Mouse (Mus musculus): ENCODE measurements at regions not wholly inside any gene's neighbourhood (a gene's known extent, or its start where the extent isn't known, plus 50 kb on each side); places are given as distances from the start of the nearest gene placed in this dataset.

GRCm38 (mm10) chr11:39733434-39734076, 961.4 kb downstream of the Mat2b start:
- Histone ChIP-seq H3K36me3 (ENCODE audit: control insufficient read depth, insufficient read depth, low read length) (no peaks in the 10 kb centered on the region), H3K9ac (ENCODE audit: low read depth, low read length) (no peak overlapping the region), H3K27me3 (ENCODE audit: control insufficient read depth, insufficient read depth, low read length) (no peaks in the 10 kb centered on the region), H3K9me3 (replicated peaks; ENCODE audit: control insufficient read depth, low read length) (no peaks in the 10 kb centered on the region), H3K4me1 (ENCODE audit: control insufficient read depth, insufficient read depth, low read length) (no peaks in the 10 kb centered on the region), H3K27ac (ENCODE audit: low read depth, low read length) (no peak overlapping the region), H3K4me2 (no peak overlapping the region), H3K4me3 (ENCODE audit: low read depth, low read length) (no peak overlapping the region)
- no peak for ATAC-seq (replicated peaks; ENCODE audit: insufficient number of reproducible peaks, low FRiP score, low TSS enrichment)
- WGBS (ENCODE audit: insufficient replicate concordance), result 83% methylated on average over 15 of the region's 15 CpGs

- H3K4me3 ChIP-seq (ENCODE audit: low read depth, low read length), result no peak overlapping the region
- no peak overlapping the region for H3K4me2 ChIP-seq
- no peaks in the 10 kb centered on the region for H3K27me3 ChIP-seq (ENCODE audit: control insufficient read depth, insufficient read depth, low read length)
- no peak overlapping the region for H3K27ac ChIP-seq (ENCODE audit: low read depth, low read length)
- H3K4me1 ChIP-seq (ENCODE audit: control insufficient read depth, insufficient read depth, low read length), result no peaks in the 10 kb centered on the region
- no peaks in the 10 kb centered on the region for H3K9me3 ChIP-seq (replicated peaks; ENCODE audit: control insufficient read depth, low read length)
- H3K9ac ChIP-seq (ENCODE audit: low read depth, low read length), result no peak overlapping the region
- ATAC-seq (replicated peaks; ENCODE audit: insufficient number of reproducible peaks, low FRiP score, low TSS enrichment), result no peak
- no peaks in the 10 kb centered on the region for H3K36me3 ChIP-seq (ENCODE audit: control insufficient read depth, insufficient read depth, low read length)
Measured at GRCm38 (mm10) chr11:39723621-39724020, 971.4 kb downstream of the Mat2b start.

- Histone ChIP-seq H3K4me3 (ENCODE audit: low read depth, low read length) (no peak overlapping the region), H3K4me1 (ENCODE audit: control insufficient read depth, insufficient read depth, low read length) (no peaks in the 10 kb centered on the region), H3K36me3 (ENCODE audit: control insufficient read depth, insufficient read depth, low read length) (no peaks in the 10 kb centered on the region), H3K9me3 (replicated peaks; ENCODE audit: control insufficient read depth, low read length) (no peaks in the 10 kb centered on the region), H3K9ac (ENCODE audit: low read depth, low read length) (no peak overlapping the region), H3K27ac (ENCODE audit: low read depth, low read length) (no peak overlapping the region), H3K4me2 (no peak overlapping the region), H3K27me3 (ENCODE audit: control insufficient read depth, insufficient read depth, low read length) (no peaks in the 10 kb centered on the region)
- ATAC-seq (replicated peaks; ENCODE audit: insufficient number of reproducible peaks, low FRiP score, low TSS enrichment), result no peak
- WGBS (ENCODE audit: insufficient replicate concordance), result 73% methylated on average over 2 of the region's 2 CpGs
Measured at GRCm38 (mm10) chr11:39678521-39678920, 1016.5 kb downstream of the Mat2b start.

- no peak overlapping the region for H3K9ac ChIP-seq (ENCODE audit: low read depth, low read length)
- H3K27ac ChIP-seq (ENCODE audit: low read depth, low read length), result no peak overlapping the region
- 75% methylated on average over 5 of the region's 5 CpGs for WGBS (ENCODE audit: insufficient replicate concordance)
- no peak overlapping the region for H3K4me3 ChIP-seq (ENCODE audit: low read depth, low read length)
- no peaks in the 10 kb centered on the region for H3K36me3 ChIP-seq (ENCODE audit: control insufficient read depth, insufficient read depth, low read length)
- H3K27me3 ChIP-seq (ENCODE audit: control insufficient read depth, insufficient read depth, low read length), result no peaks in the 10 kb centered on the region
- H3K4me1 ChIP-seq (ENCODE audit: control insufficient read depth, insufficient read depth, low read length), result no peaks in the 10 kb centered on the region
- ATAC-seq (replicated peaks; ENCODE audit: insufficient number of reproducible peaks, low FRiP score, low TSS enrichment), result no peak
- no peaks in the 10 kb centered on the region for H3K9me3 ChIP-seq (replicated peaks; ENCODE audit: control insufficient read depth, low read length)
- H3K4me2 ChIP-seq, result no peak overlapping the region
Measured at GRCm38 (mm10) chr11:39653595-39653994, 1041.4 kb downstream of the Mat2b start.

- Histone ChIP-seq H3K4me3 (ENCODE audit: low read depth, low read length) (no peak overlapping the region), H3K27ac (ENCODE audit: low read depth, low read length) (no peak overlapping the region), H3K4me2 (no peak overlapping the region), H3K27me3 (ENCODE audit: control insufficient read depth, insufficient read depth, low read length) (no peaks in the 10 kb centered on the region), H3K9ac (ENCODE audit: low read depth, low read length) (no peak overlapping the region), H3K4me1 (ENCODE audit: control insufficient read depth, insufficient read depth, low read length) (no peaks in the 10 kb centered on the region), H3K9me3 (replicated peaks; ENCODE audit: control insufficient read depth, low read length) (no peaks in the 10 kb centered on the region), H3K36me3 (ENCODE audit: control insufficient read depth, insufficient read depth, low read length) (no peaks in the 10 kb centered on the region)
- ATAC-seq (replicated peaks; ENCODE audit: insufficient number of reproducible peaks, low FRiP score, low TSS enrichment), result no peak
- 89% methylated on average over 1 of the region's 1 CpGs for WGBS (ENCODE audit: insufficient replicate concordance)
Measured at GRCm38 (mm10) chr11:39619356-39619755, 1075.6 kb downstream of the Mat2b start.

- 73% methylated on average over 3 of the region's 3 CpGs for WGBS (ENCODE audit: insufficient replicate concordance)
Measured at GRCm38 (mm10) chr11:39615843-39616242, 1079.2 kb downstream of the Mat2b start.

GRCm38 (mm10) chr11:39596479-39596878, 1098.5 kb downstream of the Mat2b start:
- no peak for ATAC-seq (replicated peaks; ENCODE audit: insufficient number of reproducible peaks, low FRiP score, low TSS enrichment)
- Histone ChIP-seq H3K4me1 (ENCODE audit: control insufficient read depth, insufficient read depth, low read length) (no peaks in the 10 kb centered on the region), H3K4me3 (ENCODE audit: low read depth, low read length) (no peak overlapping the region), H3K27ac (ENCODE audit: low read depth, low read length) (no peak overlapping the region), H3K36me3 (ENCODE audit: control insufficient read depth, insufficient read depth, low read length) (no peaks in the 10 kb centered on the region), H3K9me3 (replicated peaks; ENCODE audit: control insufficient read depth, low read length) (no peaks in the 10 kb centered on the region), H3K27me3 (ENCODE audit: control insufficient read depth, insufficient read depth, low read length) (no peaks in the 10 kb centered on the region), H3K4me2 (no peak overlapping the region), H3K9ac (ENCODE audit: low read depth, low read length) (no peak overlapping the region)
- 34% methylated on average over 4 of the region's 4 CpGs for WGBS (ENCODE audit: insufficient replicate concordance)

More at GRCm38 (mm10) chr11:39615843-39616242, 1079.2 kb downstream of the Mat2b start:
- Histone ChIP-seq H3K9me3 (replicated peaks; ENCODE audit: control insufficient read depth, low read length) (no peaks in the 10 kb centered on the region), H3K27ac (ENCODE audit: low read depth, low read length) (no peak overlapping the region), H3K9ac (ENCODE audit: low read depth, low read length) (no peak overlapping the region), H3K36me3 (ENCODE audit: control insufficient read depth, insufficient read depth, low read length) (no peaks in the 10 kb centered on the region), H3K27me3 (ENCODE audit: control insufficient read depth, insufficient read depth, low read length) (no peaks in the 10 kb centered on the region), H3K4me3 (ENCODE audit: low read depth, low read length) (no peak overlapping the region), H3K4me2 (no peak overlapping the region), H3K4me1 (ENCODE audit: control insufficient read depth, insufficient read depth, low read length) (no peaks in the 10 kb centered on the region)
- ATAC-seq (replicated peaks; ENCODE audit: insufficient number of reproducible peaks, low FRiP score, low TSS enrichment), result no peak

GRCm38 (mm10) chr11:39588641-39589385, 1106.2 kb downstream of the Mat2b start:
- Histone ChIP-seq H3K4me2 (peak overlapping the region; percentile 38), H3K27ac (ENCODE audit: low read depth, low read length) (no peak overlapping the region), H3K4me3 (ENCODE audit: low read depth, low read length) (no peak overlapping the region), H3K9me3 (replicated peaks; ENCODE audit: control insufficient read depth, low read length) (no peaks in the 10 kb centered on the region), H3K27me3 (ENCODE audit: control insufficient read depth, insufficient read depth, low read length) (no peaks in the 10 kb centered on the region), H3K4me1 (ENCODE audit: control insufficient read depth, insufficient read depth, low read length) (no peaks in the 10 kb centered on the region), H3K9ac (ENCODE audit: low read depth, low read length) (no peak overlapping the region; the same call in 1 of the 2 replicates), H3K36me3 (ENCODE audit: control insufficient read depth, insufficient read depth, low read length) (no peaks in the 10 kb centered on the region)
- WGBS (ENCODE audit: insufficient replicate concordance), result 21% methylated on average over 15 of the region's 15 CpGs
- no peak for ATAC-seq (replicated peaks; ENCODE audit: insufficient number of reproducible peaks, low FRiP score, low TSS enrichment)

- no peak for ATAC-seq (replicated peaks; ENCODE audit: insufficient number of reproducible peaks, low FRiP score, low TSS enrichment)
- H3K36me3 ChIP-seq (ENCODE audit: control insufficient read depth, insufficient read depth, low read length), result no peaks in the 10 kb centered on the region
- no peak overlapping the region for H3K27ac ChIP-seq (ENCODE audit: low read depth, low read length)
- H3K27me3 ChIP-seq (ENCODE audit: control insufficient read depth, insufficient read depth, low read length), result no peaks in the 10 kb centered on the region
- 57% methylated on average over 3 of the region's 3 CpGs for WGBS (ENCODE audit: insufficient replicate concordance)
- H3K9me3 ChIP-seq (replicated peaks; ENCODE audit: control insufficient read depth, low read length), result no peaks in the 10 kb centered on the region
- no peak overlapping the region for H3K4me3 ChIP-seq (ENCODE audit: low read depth, low read length)
- H3K9ac ChIP-seq (ENCODE audit: low read depth, low read length), result no peak overlapping the region
- no peaks in the 10 kb centered on the region for H3K4me1 ChIP-seq (ENCODE audit: control insufficient read depth, insufficient read depth, low read length)
- no peak overlapping the region for H3K4me2 ChIP-seq
Measured at GRCm38 (mm10) chr11:39558287-39558686, 1136.7 kb downstream of the Mat2b start.

All from heart, embryonic 11.5 days (tissue).